Mouse (Mus musculus): Measurements from ENCODE around the gene Zwilch.

DNA sequence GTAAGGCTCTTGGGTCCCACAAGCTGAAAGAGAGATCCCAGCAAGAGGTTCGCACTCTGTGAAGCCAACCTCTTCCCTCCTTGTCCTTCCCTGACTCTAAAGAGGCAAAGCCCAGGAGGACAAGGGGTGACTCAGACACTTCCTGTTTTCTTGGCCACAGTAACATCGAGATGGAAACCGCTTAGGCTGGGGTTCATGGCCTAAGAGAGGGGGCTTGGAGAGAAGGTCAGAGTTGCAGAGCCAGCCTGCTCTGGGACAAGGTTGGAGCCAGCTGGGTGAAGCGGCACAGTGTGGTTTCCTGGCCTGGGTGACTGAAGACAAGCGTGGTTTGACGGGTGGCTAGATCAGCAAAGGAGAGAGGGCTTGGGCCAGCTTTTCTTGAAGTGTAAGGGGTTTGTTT lies 67.6 kb downstream of the Zwilch start:
- TF ChIP-seq CTCF (IDR thresholded peaks at IDR 0.05; ENCODE audit: low read depth, low read length): no peak
- no peak for TF ChIP-seq EP300 (IDR thresholded peaks at IDR 0.05; ENCODE audit: insufficient read depth, low read depth, low read length)
